Mouse (Mus musculus) neural tube, embryonic 15.5 days (tissue): ENCODE data around the gene App. TPM values are rescaled to one million over a fixed set of nuclear protein-coding genes. Genes with fewer than 3 reads are reported as not detected.

Source experiments
- ATAC-seq: fragments of 200-750 bp; cut with Nextera tagmentation; 2 replicates; pipeline ENCODE4 v1.8.0; 2017; ENCODE audit warnings: mild to moderate bottlenecking, moderate TSS enrichment, moderate library complexity; ENCODE audit not compliant: low FRiP score
- H3K27ac ChIP-seq: fragments of 300-500 bp; sonication (generic); replicated peaks from 2 replicates; pipeline ENCODE4 v1.5.1; 2015; ENCODE audit warnings: mild to moderate bottlenecking, inconsistent platforms
- H3K27me3 ChIP-seq: fragments of 300-500 bp; sonication (generic); replicated peaks from 2 replicates; pipeline ENCODE4 v1.6.1; 2015; ENCODE audit warnings: inconsistent platforms
- H3K36me3 ChIP-seq: fragments of 300-500 bp; sonication (generic); 2 replicates; pipeline ENCODE4 v1.6.1; 2015; ENCODE audit warnings: inconsistent platforms
- H3K4me1 ChIP-seq: fragments of 300-500 bp; sonication (generic); 2 replicates; pipeline ENCODE4 v1.6.1; 2015; ENCODE audit warnings: inconsistent platforms
- H3K4me2 ChIP-seq: fragments of 300-500 bp; sonication (generic); 2 replicates; pipeline ENCODE4 v1.6.1; 2015; ENCODE audit warnings: inconsistent platforms, mild to moderate bottlenecking, moderate library complexity
- H3K4me3 ChIP-seq: fragments of 300-500 bp; sonication (generic); replicated peaks from 2 replicates; pipeline ENCODE4 v1.5.1; 2015; ENCODE audit warnings: mild to moderate bottlenecking, inconsistent platforms
- H3K9ac ChIP-seq: fragments of 300-500 bp; sonication (generic); replicated peaks from 2 replicates; pipeline ENCODE4 v1.6.1; 2015; ENCODE audit warnings: mild to moderate bottlenecking, inconsistent platforms
- H3K9me3 ChIP-seq: fragments of 300-500 bp; sonication (generic); replicated peaks from 2 replicates; pipeline ENCODE4 v1.6.1; 2016; ENCODE audit warnings: inconsistent platforms
- WGBS: fragments of 180-500 bp; shearing (Covaris S2); methylation state at CpG from one replicate; pipeline ENCODE4 v1.1.7; 2015; ENCODE audit warnings: mixed read lengths; 5-methylcytosine and 5-hydroxymethylcytosine counted together
- polyA plus RNA-seq: library from polyadenylated mRNA; unstranded; fragments of >200 nt; fragmentation: Nextera tagmentation; extraction: Ambion mirVana; gene quantifications from 2 replicates; pipeline ENCODE4 v1.2.1, GENCODE M21; 2015

The App gene
- polyA plus RNA-seq, 1 experiment from 2014 or later = 487 TPM

GRCm38 (mm10) chr16:84916772-84917171, 256.8 kb downstream of the App start:
- no peak overlapping the region for H3K27ac ChIP-seq
- no peak overlapping the region for H3K9ac ChIP-seq
- H3K36me3 ChIP-seq = no peaks in the 10 kb centered on the region
- WGBS = 42% methylated on average over 3 of the region's 3 CpGs
- no peaks in the 10 kb centered on the region for H3K27me3 ChIP-seq
- H3K4me2 ChIP-seq = no peak overlapping the region
- H3K9me3 ChIP-seq = no peaks in the 10 kb centered on the region
- H3K4me3 ChIP-seq = no peak overlapping the region
- ATAC-seq = 0 out of 2 replicates have a peak, but pooled peaks have one; percentile 57
- H3K4me1 ChIP-seq = peaks cover 6% of the 10 kb centered on the region; the same call in 1 of the 2 replicates

DNA sequence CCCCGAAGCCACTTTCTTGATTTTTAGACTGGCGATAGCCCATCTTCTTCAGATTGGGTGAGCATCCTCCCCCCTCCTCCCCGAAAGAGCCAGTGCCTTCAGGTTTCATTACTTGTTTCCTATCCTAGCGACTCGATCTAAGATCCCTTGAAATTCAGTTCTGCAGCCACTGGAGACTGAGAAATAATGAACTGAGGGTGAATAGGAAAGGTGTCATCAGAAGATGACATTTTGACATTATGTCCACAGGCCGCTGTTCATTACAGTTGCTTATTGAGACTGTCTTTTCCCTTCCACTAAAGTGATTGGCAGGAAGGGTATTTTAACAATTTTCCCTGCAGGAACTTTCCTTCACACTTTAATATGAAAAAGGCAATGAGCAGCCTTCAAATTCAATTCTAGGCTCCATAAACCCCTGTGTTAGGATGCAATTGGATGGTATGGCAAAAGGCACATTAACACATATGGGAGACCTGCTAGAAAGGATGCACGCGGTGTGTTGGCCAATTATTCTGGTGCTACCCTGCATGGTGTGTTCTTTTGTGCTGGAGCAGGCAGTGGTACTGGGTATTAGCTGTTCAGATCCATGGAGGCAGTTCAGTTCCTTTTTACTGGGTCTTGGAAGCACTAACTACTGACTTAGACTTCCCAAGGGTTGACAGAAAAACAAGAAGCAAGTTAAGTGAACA, 261.9 kb downstream of the App start:
- Histone ChIP-seq H3K9ac (no peak overlapping the region), H3K27ac (no peak overlapping the region), H3K36me3 (no peaks in the 10 kb centered on the region), H3K4me3 (no peak overlapping the region), H3K9me3 (no peaks in the 10 kb centered on the region), H3K4me2 (no peak overlapping the region), H3K4me1 (no peaks in the 10 kb centered on the region), H3K27me3 (no peaks in the 10 kb centered on the region)
- ATAC-seq = no peak
- 88% methylated on average over 8 of the region's 8 CpGs for WGBS

GRCm38 (mm10) chr16:84902995-84903394, 270.6 kb downstream of the App start:
- Histone ChIP-seq H3K36me3 (no peaks in the 10 kb centered on the region), H3K4me3 (no peak overlapping the region), H3K9ac (no peak overlapping the region), H3K4me2 (no peak overlapping the region), H3K27ac (no peak overlapping the region), H3K4me1 (no peaks in the 10 kb centered on the region), H3K9me3 (no peaks in the 10 kb centered on the region), H3K27me3 (no peaks in the 10 kb centered on the region)
- 96% methylated on average over 4 of the region's 4 CpGs for WGBS
- ATAC-seq = no peak
